Mouse (Mus musculus): ENCODE results near the gene Rnft2. TPM values are rescaled to one million over a fixed set of nuclear protein-coding genes. Genes with fewer than 3 reads are reported as not detected.

The Rnft2 gene
- polyA plus RNA-seq, 1 experiment from 2014 or later: 1.3 TPM

DNA sequence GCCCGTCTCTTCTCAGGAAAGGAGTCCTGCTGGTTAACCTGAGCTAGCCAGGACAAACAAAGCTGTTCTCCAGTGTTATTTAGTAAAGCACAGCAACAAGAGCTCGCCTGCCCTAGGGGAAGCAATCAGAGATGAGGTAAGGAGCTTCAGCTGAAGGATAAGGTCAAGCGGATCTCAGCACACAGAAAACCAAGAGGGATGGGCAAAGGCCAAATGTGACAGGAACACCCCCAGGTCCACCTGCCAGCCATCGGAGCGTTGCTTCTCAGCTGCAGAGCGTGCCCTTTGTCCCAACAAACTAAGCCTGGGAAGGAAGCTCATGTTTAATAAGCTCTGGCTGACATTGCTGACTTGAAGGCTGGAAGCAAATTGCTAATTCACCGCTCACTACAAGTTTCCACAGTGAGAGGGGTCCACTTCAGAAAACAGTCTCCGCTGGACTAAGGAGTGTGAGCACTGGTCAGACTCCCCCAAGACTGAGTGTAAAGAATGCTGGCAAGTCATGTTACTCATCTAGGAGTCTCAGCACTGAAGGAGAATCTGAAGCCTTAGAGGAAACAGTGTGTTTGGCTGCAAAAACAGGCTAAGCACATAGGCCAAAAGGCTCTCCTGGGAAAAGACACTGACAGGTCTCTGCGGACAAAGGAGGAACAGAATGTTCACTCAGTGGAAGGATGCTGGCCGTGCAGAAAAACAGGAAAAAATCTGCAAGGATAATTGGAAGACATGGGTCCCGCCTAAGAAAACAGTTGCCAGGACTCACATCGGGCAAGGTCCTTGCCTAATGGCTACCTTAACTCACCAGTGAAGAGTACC, 101.5 kb downstream of the Rnft2 start:
- 79% methylated on average over 12 of the region's 12 CpGs for WGBS
- peaks cover 15% of the 10 kb centered on the region for H3K4me1 ChIP-seq (ENCODE audit: control insufficient read depth, insufficient read depth, low read length)
- no peak overlapping the region for H3K4me3 ChIP-seq (replicated peaks; ENCODE audit: low read length)
- H3K36me3 ChIP-seq (ENCODE audit: control insufficient read depth, insufficient read depth, low read length): peaks cover 7% of the 10 kb centered on the region; the same call in 1 of the 2 replicates
- H3K9ac ChIP-seq (ENCODE audit: low read length): no peak overlapping the region
- H3K9me3 ChIP-seq (replicated peaks; ENCODE audit: control insufficient read depth, low read length): no peaks in the 10 kb centered on the region
- H3K4me2 ChIP-seq (ENCODE audit: low read depth, low read length): no peak overlapping the region
- H3K27ac ChIP-seq (ENCODE audit: low read length): no peak overlapping the region
- no peaks in the 10 kb centered on the region for H3K27me3 ChIP-seq (ENCODE audit: control insufficient read depth, insufficient read depth, low read length)
- no peak for ATAC-seq (ENCODE audit: insufficient read depth, low FRiP score)

DNA sequence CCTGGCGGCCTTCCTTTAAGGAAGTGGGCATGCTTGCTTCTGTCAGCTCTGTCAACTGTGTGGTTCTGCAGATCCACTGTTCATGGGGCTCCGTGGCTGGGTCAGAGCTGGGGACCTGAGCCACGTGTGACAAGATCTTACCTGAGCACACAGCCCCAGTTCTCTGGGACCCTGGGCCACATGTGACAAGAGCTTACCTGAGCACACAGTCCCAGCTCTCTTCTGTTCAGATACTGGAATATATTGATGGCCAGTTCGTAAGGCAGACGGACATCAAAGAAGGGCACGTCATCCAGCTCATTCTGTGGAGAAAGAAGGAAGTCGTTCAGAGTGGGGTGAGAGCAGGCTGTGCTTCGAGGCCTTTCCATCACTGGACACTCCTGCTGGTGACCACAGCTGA, 102.4 kb downstream of the Rnft2 start:
- Histone ChIP-seq H3K9me3 (replicated peaks; ENCODE audit: control insufficient read depth, low read length) (no peaks in the 10 kb centered on the region), H3K36me3 (ENCODE audit: control insufficient read depth, insufficient read depth, low read length) (peaks cover 7% of the 10 kb centered on the region; the same call in 1 of the 2 replicates), H3K27ac (ENCODE audit: low read length) (no peak overlapping the region), H3K4me3 (replicated peaks; ENCODE audit: low read length) (no peak overlapping the region), H3K4me1 (ENCODE audit: control insufficient read depth, insufficient read depth, low read length) (peaks cover 15% of the 10 kb centered on the region), H3K4me2 (ENCODE audit: low read depth, low read length) (no peak overlapping the region), H3K9ac (ENCODE audit: low read length) (no peak overlapping the region), H3K27me3 (ENCODE audit: control insufficient read depth, insufficient read depth, low read length) (no peaks in the 10 kb centered on the region)
- ATAC-seq (ENCODE audit: insufficient read depth, low FRiP score): no peak
- 89% methylated on average over 8 of the region's 8 CpGs for WGBS

Other genes starting within 250 kb of the Rnft2 start
- gene Tesc, start 217.4 kb downstream of the Rnft2 start, polyA plus RNA-seq (2015; fragmentation: Nextera tagmentation; extraction: Ambion mirVana): 26.1 and 27.4 TPM in 2 replicates
- 16.5 and 18.3 TPM in 2 replicates for gene Fbxw8, start 89.7 kb downstream of the Rnft2 start, polyA plus RNA-seq (2015; fragmentation: Nextera tagmentation; extraction: Ambion mirVana)
- 0.44 and 0.52 TPM in 2 replicates for gene Hrk, start 80.5 kb downstream of the Rnft2 start, polyA plus RNA-seq (2015; fragmentation: Nextera tagmentation; extraction: Ambion mirVana)
- 7.4 and 7.7 TPM in 2 replicates for gene 2410131K14Rik, start 111 bp upstream of the Rnft2 start, polyA plus RNA-seq (2015; fragmentation: Nextera tagmentation; extraction: Ambion mirVana)

Measured in stomach, embryonic 16.5 days (tissue).